Mouse (Mus musculus) embryo, embryonic 10 days (tissue): ENCODE results near the gene Eml2.
A peak's percentile ranks its signal among the peaks of the same experiment; 100 is the strongest.

Experiments
- DNase-seq: peaks from one replicate; pipeline ENCODE4 v3.0.0-alpha.2; 2015; ENCODE audit warnings: low spot score

Gene Eml2

DNA sequence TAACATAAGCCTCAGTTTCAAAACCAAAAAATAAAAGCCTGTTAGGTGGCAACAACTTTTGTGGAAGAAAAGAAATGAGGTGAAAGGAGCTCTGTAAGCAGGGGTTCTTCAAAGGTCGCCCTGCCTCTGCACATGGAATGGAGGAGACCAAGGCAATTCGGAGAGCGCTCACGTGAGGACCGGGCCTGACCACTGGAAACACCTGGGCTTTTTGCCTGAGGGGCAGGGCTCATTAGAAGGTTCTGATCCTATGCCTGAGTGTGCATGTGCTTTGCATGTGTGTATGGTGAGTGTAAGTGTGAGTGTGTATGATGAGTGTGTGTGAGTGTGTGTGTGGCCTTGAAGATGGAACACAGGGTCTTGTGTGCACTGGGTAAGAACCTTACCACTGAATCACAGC lies 54.7 kb downstream of the Eml2 start:
- DNase-seq, result no peak

DNA sequence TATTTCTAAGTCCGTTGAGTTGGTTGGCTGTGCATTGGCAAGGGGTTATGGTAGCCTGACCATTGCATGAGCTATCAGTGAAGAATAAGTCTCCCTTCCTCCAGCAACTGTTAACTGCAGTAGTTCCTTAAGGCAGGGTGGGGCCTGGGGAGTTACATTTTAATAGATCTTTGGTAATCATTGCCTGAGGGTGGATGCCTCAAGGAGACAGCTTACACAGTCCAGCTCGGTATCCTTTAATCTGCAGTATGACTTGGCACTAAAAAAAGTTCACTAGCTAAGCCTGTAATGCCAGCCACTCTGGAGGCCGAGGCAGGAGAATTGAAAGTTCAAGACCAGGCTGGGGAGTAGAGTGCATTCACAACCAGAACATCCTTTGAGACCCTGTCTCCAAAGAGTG lies 55.6 kb downstream of the Eml2 start:
- no peak for DNase-seq

DNA sequence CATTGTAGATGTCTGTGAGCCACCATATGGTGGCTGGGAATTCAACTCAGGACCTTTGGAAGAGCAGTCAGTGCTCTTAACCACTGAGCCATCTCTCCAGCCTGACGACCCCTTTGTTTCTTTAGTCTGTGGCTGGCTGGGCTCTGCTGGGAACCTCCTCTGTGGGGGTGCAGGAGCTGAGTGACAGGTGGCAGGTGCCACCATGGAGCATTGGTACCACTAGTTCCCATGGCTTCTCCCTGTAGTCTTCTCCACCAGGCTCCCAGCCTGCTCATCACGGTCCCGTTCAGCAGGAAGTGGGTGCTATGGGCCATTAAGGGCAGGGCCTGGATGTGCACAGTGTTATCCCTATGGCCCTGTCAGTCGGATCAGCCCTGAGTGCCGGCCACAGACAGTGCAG lies 58.4 kb downstream of the Eml2 start:
- DNase-seq, result no peak

DNA sequence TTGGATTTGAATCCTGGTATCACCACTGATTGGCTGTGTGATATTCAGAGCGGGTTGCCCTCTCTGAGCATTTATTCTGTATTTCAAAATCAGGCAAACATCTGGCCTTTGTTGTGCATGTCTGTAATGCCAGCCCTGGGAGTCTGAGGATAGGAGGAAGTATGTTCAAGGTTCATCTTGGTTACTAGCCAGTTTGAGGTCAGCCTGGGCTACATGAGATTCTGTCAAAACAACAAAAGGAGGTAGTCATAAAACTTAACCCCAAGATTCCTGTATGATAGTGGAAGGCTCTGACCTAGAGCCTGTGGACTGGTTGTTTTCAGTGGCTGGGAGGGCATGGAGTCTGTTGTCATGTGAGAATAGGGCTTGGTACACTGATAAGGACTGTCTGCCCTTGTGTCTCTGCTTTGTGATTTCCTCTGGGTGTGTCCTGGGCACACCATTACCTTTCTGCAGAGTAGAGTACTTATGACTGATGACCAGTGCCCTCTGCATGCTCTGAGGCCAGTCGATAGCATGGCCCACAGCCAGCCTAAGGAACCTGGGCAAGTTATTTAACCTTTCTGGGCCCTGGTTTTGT lies 59.0 kb downstream of the Eml2 start:
- no peak for DNase-seq

DNA sequence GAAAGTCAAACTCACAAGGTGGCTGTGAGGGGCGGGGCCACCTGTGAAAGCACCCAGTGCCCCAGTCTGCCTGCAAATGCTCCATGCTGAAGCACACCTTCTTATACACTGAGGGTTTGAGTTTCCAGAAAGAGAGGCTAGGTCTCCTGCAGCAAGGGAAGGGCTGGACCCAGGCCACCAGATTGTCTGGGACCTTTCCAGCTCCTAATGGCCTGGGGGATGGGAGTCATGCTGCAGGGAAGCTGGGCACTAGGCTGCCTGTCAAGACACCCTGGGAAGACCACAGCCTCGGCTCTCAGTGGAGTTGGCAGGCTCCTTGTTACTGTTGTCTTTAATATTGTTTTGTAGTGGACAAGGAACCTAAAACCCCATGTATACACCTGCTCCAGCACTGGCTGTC lies 60.2 kb downstream of the Eml2 start:
- no peak for DNase-seq

DNA sequence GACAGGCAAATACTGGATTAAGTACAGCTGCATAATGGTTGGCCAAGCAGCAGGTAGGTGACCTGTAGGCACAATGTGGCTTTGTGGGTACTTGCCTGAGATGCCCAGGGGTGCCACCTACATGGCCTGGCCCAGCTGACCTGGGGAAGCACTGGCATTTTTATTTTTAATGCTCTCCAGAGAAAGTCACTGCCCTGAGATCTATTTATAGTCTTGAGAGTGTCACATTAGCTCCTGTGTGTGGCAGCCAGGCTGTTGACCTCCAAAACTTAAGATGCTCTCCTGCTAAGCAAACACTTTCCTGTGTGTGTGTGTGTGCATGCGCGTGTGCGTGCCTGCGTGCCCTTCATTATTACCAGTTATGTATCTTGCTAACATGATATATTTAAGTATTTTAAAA lies 62.1 kb downstream of the Eml2 start:
- no peak for DNase-seq

DNA sequence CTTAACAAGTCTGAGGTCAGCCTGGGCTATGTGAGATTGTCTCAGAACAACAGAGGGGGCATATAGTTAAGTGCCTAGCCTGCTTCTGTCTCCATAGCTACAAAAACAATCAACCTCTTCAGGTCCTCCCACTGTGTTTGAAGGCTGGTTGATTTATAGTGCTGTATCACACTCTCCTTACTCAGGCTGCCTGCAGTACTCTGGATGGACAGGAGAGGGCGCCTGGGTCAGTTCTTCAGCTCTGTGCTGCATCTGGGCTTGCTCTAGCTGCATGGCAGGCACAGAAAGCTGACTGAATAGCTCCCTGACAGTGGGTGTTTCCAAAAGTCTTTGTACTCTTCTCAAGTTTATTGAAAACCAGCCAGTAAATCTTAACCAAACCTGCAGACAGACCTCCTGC lies 63.2 kb downstream of the Eml2 start:
- peak; percentile 90 for DNase-seq

DNA sequence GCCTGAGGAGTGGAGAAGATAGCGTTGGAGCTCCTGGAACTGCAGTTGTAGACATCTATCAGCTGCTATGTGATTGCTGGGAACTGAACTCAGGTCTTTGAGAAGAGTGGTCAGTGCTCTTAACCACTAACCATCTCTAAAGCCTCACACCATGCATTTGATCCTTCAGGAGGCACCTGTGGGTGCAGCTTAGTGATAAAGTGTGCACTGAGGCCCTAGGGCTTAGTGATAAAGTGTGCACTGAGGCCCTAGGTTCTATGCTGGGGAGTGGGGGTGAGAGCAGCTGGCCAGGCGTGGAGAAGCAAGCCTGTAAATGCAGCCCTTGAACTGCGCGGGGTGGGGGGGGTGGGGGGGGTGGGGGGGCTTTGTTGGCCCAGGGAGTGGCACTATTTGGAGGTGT lies 63.8 kb downstream of the Eml2 start:
- DNase-seq, result no peak

DNA sequence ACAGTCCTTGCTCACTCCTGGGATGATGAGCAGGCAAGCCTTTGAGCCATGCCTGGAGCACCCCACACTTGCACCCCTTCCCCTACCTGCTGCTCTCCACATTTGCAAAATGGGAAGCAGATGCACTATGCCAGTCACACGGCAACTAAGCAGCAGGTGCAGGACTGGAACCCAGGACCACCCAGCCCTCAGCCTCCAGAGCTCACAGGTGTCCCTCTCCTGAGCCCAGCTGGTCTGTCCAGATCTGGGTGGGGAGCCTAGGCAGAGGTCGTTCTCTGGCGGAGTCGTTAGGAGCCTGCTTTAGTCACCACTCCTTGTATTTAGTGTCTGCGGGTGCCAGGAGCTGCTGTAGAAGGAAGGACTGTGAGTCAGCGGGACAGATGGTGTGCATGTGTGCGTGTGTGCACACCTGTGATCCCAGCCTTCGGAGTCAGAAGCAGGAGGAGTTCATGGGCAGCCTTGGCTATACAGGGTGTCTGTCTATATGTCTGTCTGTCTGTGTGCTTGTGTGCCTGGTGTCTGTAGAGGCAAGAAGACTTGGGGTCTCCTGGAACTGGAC lies 64.8 kb downstream of the Eml2 start:
- DNase-seq, result no peak

DNA sequence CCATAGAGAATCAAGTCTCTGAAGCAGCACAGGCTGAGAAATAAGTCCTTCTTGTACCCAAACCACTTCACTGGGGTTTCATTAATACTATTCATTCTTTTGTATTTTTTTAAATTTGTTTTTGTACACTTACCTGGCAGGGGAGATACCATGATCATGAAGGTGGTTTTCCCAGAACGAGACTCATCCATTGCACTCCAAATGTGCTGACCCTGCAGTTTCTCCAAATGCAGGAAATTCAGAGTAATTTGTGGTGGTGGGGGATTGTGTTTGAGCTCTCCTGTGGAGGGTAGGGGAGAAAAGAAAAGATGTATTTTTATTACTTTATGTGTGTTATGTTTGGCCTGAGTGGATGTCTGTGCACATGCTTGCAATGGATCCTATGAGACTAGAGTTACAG lies 65.8 kb downstream of the Eml2 start:
- no peak for DNase-seq

DNA sequence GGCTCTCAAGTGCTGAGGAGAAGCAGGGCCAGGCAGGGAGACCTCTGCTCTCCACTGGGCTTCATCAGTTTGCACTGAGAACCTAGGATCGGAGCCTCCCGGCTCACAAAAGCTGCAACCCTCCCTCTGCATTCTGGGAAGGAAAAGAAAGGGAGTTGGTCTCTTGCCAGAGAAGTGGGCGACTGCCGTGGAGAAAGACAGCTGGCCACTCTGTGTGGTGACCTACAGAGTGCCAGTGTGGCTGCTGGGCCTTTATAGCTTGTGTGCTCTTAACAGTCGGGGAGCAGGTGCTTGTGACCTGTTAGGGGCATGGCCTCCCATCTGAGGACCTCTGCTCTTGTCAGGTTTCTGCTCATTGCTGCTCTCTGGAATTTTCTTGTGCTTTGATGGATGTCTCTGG lies 67.6 kb downstream of the Eml2 start:
- no peak for DNase-seq

DNA sequence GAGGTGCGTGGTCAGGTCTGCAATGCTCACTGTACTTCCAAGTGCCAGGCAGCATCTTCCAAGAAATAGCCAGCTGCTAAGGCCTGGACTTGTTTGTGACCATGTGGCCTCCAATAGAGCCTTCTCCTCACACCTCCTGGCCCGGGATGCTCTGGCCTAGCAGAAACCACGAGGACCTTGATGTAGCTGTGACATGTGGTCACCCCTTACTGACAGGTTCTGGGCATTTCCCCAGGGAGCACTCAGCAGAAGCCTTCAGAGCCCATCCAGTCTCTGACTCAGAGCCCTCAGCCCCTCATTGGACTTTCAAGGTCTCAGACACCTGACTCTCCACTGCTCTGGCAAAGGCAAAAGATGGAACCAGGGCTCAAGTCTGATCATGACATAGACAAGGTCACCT lies 68.9 kb downstream of the Eml2 start:
- DNase-seq, result no peak

DNA sequence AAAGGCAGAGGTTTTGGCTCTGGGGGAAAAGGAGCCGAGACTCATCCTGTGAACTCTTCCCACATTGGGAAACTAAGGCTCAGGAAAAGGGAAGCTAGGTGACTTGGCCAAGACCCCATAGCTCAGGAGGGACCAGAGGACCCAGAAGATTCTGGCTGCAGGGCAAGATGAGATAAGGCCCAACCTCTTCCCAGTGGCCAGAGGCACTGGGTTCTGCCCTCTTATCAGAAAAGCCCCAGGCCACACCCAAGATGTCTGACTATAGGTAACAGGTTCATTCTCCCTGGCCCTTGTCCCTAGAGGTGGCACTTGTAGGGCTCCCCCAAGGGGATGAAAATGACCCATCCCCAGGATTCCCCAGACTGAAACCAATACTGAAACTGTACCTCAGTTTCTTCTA lies 70.6 kb downstream of the Eml2 start:
- no peak for DNase-seq

DNA sequence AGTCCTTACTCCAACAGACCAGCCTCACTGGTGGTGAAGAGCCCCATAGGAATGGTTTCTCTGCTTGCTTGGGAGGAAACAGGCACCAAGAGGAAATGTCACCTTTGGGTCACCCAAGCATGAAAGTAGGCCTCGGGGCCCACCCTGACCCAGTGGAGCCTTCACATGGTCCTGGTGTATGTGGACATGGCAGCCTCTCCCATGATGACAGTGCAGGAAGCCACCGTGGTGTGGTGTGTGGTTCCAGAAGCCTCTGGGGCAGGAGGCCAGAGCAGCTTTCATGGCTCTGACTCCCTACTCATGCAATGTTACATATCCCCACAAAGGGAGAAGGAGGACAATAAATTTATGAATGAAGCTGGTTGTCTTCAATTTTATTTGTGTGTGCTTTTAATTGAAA lies 71.3 kb downstream of the Eml2 start:
- DNase-seq, result no peak

DNA sequence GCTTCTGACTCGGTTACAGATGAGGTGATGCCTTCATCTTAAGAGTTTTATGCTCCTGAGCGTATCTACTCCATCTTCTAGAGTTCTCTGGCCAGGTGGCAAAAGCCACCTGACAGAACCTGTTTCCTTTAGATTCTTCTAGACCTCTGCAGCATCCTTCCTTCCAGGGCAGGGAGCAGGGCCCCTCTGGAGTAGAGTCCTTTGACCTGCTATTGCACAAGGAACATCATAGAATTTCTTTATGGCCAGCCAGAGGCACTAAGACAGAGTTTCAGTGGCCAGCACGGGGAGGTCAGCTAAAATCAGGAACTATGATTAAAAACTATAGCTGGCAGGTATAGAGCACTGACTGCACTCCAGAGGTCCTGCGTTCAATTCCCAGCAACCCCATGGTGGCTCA lies 75.9 kb downstream of the Eml2 start:
- no peak for DNase-seq

DNA sequence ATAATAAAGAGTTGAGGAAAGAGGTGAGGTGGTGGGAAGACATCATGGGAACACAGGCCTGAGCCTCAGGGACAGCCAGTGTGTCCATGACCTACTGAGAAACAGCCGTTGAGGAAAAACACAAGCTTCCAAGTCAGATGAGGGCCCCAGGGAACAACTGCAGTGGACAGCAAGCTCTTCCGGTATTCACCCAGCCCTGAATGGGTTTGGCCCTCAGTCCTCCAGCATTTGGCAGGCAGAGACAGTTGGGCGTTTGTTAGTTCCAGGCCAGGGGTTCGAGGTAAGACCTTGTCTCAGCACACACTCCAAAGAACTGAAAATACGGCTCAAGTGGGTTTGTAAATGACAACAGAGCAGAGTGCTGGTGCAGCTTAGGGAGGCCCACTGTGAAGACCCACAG lies 77.2 kb downstream of the Eml2 start:
- DNase-seq, result no peak

DNA sequence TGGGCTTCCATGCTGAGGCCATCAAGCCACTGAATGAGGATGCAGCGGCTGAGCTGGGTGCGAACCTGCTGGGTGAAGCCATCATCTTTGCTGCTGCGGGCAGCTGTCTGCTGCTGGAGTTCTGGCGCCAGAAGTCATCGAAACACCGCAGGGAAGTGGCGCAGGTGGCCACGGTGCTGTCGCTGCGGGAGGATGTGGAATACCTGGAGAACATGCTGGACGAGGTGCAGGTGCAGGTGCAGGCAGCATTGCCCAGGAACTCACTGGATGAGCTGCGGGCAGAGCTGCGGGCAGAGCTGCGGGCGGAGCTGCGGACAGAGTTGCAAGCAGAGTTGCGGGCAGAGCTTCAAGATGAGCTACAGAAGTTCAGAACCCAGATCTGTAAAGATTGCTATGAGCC lies 79.2 kb downstream of the Eml2 start:
- DNase-seq, result no peak
